Mouse (Mus musculus) left cerebral cortex, postnatal 10 days (tissue): ENCODE results near the gene Gli2. TPM values are rescaled to one million over a fixed set of nuclear protein-coding genes. Genes with fewer than 3 reads are reported as not detected.

Experiments
- DNase-seq, 2 experiments: peaks; one replicate each; pipeline ENCODE4 v3.0.0; 2021 to 2022; ENCODE audit warnings: low spot score in 2 of 2, mixed read lengths in 1 of 2; ENCODE audit errors: extremely low spot score in 1 of 2
- intact Hi-C: fragments of 180-260 bp; cut with DNase I; formaldehyde crosslinking; loops from one replicate; pipeline ENCODE4 v1.15.1; 2025
- total RNA-seq, 2 experiments: library from RNA; stranded (reverse); gene quantifications; 2 replicates each; pipeline ENCODE4 v1.2.3; 2021

Gli2 gene
- total RNA-seq, 2 experiments from 2014 or later: 2.8 to 3.8 TPM

GRCm38 (mm10) chr1:119053872-119054354, 494 bp upstream of the Gli2 start:
- peak; percentile 6 to 59 for DNase-seq
- intact Hi-C loops: loop anchor here (5.0 to 10.0 kb wide), 2 partner anchors 147 to 279 kb away; no protein-coding TSS in a partner anchor

GRCm38 (mm10) chr1:119052631-119053177, 715 bp downstream of the Gli2 start:
- intact Hi-C loops: loop anchor here (5.0 to 10.0 kb wide), 2 partner anchors 145 to 278 kb away; no protein-coding TSS in a partner anchor
- DNase-seq: no peak

GRCm38 (mm10) chr1:119051938-119052551, 1.4 kb downstream of the Gli2 start:
- DNase-seq: no peak
- intact Hi-C loops: loop anchor here (5.0 to 10.0 kb wide), 2 partner anchors 145 to 277 kb away; no protein-coding TSS in a partner anchor

GRCm38 (mm10) chr1:119051192-119051937, 2.1 kb downstream of the Gli2 start:
- no peak for DNase-seq
- intact Hi-C loops: loop anchor here (5.0 to 10.0 kb wide), 2 partner anchors 144 to 277 kb away; no protein-coding TSS in a partner anchor

- intact Hi-C loops: loop anchor here (5.0 to 10.0 kb wide), 2 partner anchors 143 to 275 kb away; no protein-coding TSS in a partner anchor
- DNase-seq: peak in 1 of 2 experiments; percentile 9
Observed at GRCm38 (mm10) chr1:119049812-119050615, 3.4 kb downstream of the Gli2 start.

GRCm38 (mm10) chr1:119048988-119049387, 4.4 kb downstream of the Gli2 start:
- DNase-seq: no peak
- intact Hi-C loops: no loop called here

- intact Hi-C loops: no loop called here
- DNase-seq: no peak
Observed at GRCm38 (mm10) chr1:119048547-119048946, 4.9 kb downstream of the Gli2 start.

- intact Hi-C loops: no loop called here
- peak in 1 of 2 experiments; percentile 52 for DNase-seq
Observed at GRCm38 (mm10) chr1:119047462-119048371, 5.7 kb downstream of the Gli2 start.

GRCm38 (mm10) chr1:119038436-119038835, 15.0 kb downstream of the Gli2 start:
- intact Hi-C loops: no loop called here
- DNase-seq: no peak

- no peak for DNase-seq
- intact Hi-C loops: no loop called here
Observed at GRCm38 (mm10) chr1:119035931-119036330, 17.5 kb downstream of the Gli2 start.

GRCm38 (mm10) chr1:119035301-119035700, 18.1 kb downstream of the Gli2 start:
- intact Hi-C loops: no loop called here
- DNase-seq: no peak

GRCm38 (mm10) chr1:119034163-119034705, 19.2 kb downstream of the Gli2 start:
- intact Hi-C loops: no loop called here
- no peak for DNase-seq

- intact Hi-C loops: no loop called here
- peak; percentile 64 to 65 for DNase-seq
Observed at GRCm38 (mm10) chr1:119033450-119034162, 19.8 kb downstream of the Gli2 start.

- intact Hi-C loops: no loop called here
Observed at GRCm38 (mm10) chr1:119031185-119031584, 22.2 kb downstream of the Gli2 start.

GRCm38 (mm10) chr1:119025647-119026358, 27.6 kb downstream of the Gli2 start:
- intact Hi-C loops: no loop called here
- no peak for DNase-seq

More at GRCm38 (mm10) chr1:119031185-119031584, 22.2 kb downstream of the Gli2 start:
- DNase-seq: no peak

GRCm38 (mm10) chr1:119022311-119022710, 31.1 kb downstream of the Gli2 start:
- DNase-seq: no peak
- intact Hi-C loops: no loop called here
